Mouse (Mus musculus) hindbrain, embryonic 15.5 days (tissue): ENCODE data around the gene Sulf2. TPM values are rescaled to one million over a fixed set of nuclear protein-coding genes. Genes with fewer than 3 reads are reported as not detected.

Source experiments
- ATAC-seq: fragments of 200-750 bp; cut with Nextera tagmentation; 2 replicates; pipeline ENCODE4 v1.8.0; 2017; ENCODE audit warnings: low read depth, moderate number of reproducible peaks, moderate TSS enrichment; ENCODE audit not compliant: low FRiP score
- H3K27ac ChIP-seq: fragments of 300-500 bp; sonication (generic); replicated peaks from 2 replicates; pipeline ENCODE4 v1.5.1; 2015; ENCODE audit warnings: mild to moderate bottlenecking, inconsistent platforms
- H3K27me3 ChIP-seq: fragments of 300-500 bp; sonication (generic); 2 replicates; pipeline ENCODE4 v1.6.1; 2015; ENCODE audit warnings: control low read depth, inconsistent platforms
- H3K36me3 ChIP-seq: fragments of 300-500 bp; sonication (generic); 2 replicates; pipeline ENCODE4 v1.6.1; 2015; ENCODE audit warnings: control low read depth, inconsistent platforms
- H3K4me1 ChIP-seq: fragments of 300-500 bp; sonication (generic); replicated peaks from 2 replicates; pipeline ENCODE4 v1.6.1; 2015; ENCODE audit warnings: control low read depth, inconsistent platforms
- H3K4me2 ChIP-seq: fragments of 300-500 bp; sonication (generic); 2 replicates; pipeline ENCODE4 v1.6.1; 2015; ENCODE audit warnings: moderate library complexity, mild to moderate bottlenecking, inconsistent platforms
- H3K4me3 ChIP-seq: fragments of 300-500 bp; sonication (generic); 2 replicates; pipeline ENCODE4 v1.5.1; 2015; ENCODE audit warnings: mild to moderate bottlenecking, inconsistent platforms
- H3K9ac ChIP-seq: fragments of 300-500 bp; sonication (generic); 2 replicates; pipeline ENCODE4 v1.6.1; 2015; ENCODE audit warnings: inconsistent platforms
- H3K9me3 ChIP-seq: fragments of 300-500 bp; sonication (generic); 2 replicates; pipeline ENCODE4 v1.6.1; 2016; ENCODE audit warnings: control low read depth, inconsistent platforms
- WGBS: fragments of 180-500 bp; shearing (Covaris S2); methylation state at CpG from one replicate; pipeline ENCODE4 v1.1.7; 2015; 5-methylcytosine and 5-hydroxymethylcytosine counted together
- polyA plus RNA-seq: library from polyadenylated mRNA; unstranded; fragments of >200 nt; fragmentation: Nextera tagmentation; extraction: Ambion mirVana; gene quantifications from 2 replicates; pipeline ENCODE4 v1.2.1, GENCODE M21; 2015

Gene Sulf2
- polyA plus RNA-seq, 1 experiment from 2014 or later, result 113 TPM

DNA sequence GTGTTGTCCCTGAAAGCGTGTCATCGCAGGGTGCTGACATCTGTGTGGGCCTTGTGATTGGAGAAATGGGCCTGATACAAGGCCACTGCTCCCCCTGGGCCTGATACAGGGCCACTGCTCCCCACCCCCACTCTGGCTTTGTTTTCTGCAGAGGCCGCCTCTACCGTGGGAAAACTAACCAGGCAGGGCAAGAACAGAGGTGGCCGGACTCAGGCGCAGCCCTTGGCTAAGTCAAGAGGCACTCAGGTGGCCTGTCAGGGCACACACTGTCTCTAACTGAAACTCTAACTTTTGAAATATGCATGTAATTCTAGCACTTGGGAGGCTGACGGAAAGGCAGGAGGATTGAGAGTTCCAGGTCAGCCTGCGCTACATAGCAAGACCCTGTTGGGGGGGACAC lies 10.4 kb downstream of the Sulf2 start:
- Histone ChIP-seq H3K9me3 (no peaks in the 10 kb centered on the region), H3K4me3 (no peak overlapping the region), H3K36me3 (no peaks in the 10 kb centered on the region), H3K27me3 (0 out of 2 replicates have a peak, but pooled peaks cover 3% of the 10 kb centered on the region), H3K9ac (no peak overlapping the region), H3K4me1 (peaks cover 34% of the 10 kb centered on the region), H3K4me2 (no peak overlapping the region), H3K27ac (no peak overlapping the region)
- ATAC-seq, result no peak
- 76% methylated on average over 8 of the region's 8 CpGs for WGBS

DNA sequence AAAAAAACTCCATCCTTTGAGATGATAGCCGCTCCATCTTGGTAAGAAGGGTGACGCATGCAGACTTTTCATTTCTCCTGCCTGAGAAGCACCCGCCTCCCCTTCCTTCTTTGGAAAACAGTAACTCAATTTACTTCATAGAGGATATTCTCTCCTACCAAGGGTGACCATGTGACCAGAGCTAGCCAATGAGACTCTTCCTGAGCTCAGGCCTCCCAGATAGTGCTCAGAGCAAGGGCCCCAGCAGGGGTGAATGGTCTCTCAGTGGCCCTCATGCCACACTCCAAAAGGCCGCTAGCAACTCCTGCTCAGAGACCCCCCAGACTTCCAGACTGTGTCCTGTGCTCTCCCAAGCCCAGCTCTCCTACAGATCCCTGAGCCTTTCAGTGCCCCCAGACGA lies 11.6 kb downstream of the Sulf2 start:
- no peaks in the 10 kb centered on the region for H3K27me3 ChIP-seq
- ATAC-seq, result no peak
- no peak overlapping the region for H3K4me2 ChIP-seq
- no peak overlapping the region for H3K9ac ChIP-seq
- H3K36me3 ChIP-seq, result no peaks in the 10 kb centered on the region
- no peaks in the 10 kb centered on the region for H3K9me3 ChIP-seq
- 80% methylated on average over 5 of the region's 5 CpGs for WGBS
- no peak overlapping the region for H3K27ac ChIP-seq
- peaks cover 31% of the 10 kb centered on the region for H3K4me1 ChIP-seq
- H3K4me3 ChIP-seq, result no peak overlapping the region

DNA sequence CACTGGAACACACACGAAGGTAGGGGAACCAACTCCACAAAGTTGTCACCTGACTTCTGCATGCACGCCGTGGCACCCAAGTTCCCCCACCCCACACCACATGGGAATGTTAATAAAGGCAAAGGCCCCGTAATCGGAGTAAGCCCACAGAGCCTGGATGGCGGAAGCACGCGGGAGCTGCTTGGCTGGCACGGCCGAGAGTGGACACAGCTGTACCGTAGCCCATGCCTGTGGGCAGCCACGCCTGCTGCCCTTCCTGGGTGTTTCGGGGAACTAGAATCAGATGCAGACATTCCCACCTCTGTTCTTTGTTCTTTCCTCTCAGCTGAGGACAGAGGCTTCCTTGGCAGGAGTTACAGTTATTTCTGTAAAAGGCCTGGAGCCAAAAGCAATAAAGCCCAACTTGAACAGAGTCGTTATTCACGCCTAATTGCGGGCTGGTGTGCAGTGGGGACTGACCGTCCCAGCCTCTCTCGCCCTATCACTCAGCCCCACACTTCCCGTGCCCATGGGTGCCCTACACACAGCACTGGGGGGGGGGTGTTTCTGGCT lies 12.8 kb downstream of the Sulf2 start:
- no peak overlapping the region for H3K4me3 ChIP-seq
- peaks cover 28% of the 10 kb centered on the region for H3K4me1 ChIP-seq
- no peaks in the 10 kb centered on the region for H3K9me3 ChIP-seq
- no peak overlapping the region for H3K9ac ChIP-seq
- ATAC-seq, result peak; percentile 80
- no peaks in the 10 kb centered on the region for H3K27me3 ChIP-seq
- WGBS, result 28% methylated on average over 19 of the region's 19 CpGs
- H3K27ac ChIP-seq, result peak overlapping the region; percentile 61
- H3K36me3 ChIP-seq, result no peaks in the 10 kb centered on the region
- 0 out of 2 replicates have a peak overlapping the region, but pooled peaks have one; percentile 7 for H3K4me2 ChIP-seq

DNA sequence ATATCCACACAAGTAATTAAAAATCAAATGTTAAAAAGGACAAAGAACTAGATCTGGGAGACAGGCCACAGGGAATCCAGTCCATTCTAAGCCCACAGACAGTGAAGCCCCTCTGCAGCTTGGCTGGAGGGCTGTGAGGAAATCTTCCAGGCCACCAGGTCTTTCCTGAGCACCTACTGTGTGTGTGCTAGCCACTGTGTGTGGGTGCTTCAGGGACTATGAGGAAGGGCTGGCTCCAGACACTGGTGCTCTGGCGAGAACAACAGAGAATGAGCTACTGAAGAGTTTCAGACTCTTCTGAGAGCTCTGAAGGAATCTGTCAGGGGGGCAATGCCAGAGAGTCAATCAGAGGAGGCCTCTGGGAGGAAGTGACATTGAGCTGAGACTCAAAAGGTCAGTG lies 13.6 kb downstream of the Sulf2 start:
- Histone ChIP-seq H3K9ac (no peak overlapping the region), H3K27me3 (no peaks in the 10 kb centered on the region), H3K4me1 (peaks cover 28% of the 10 kb centered on the region), H3K4me2 (no peak overlapping the region), H3K27ac (0 out of 2 replicates have a peak overlapping the region, but pooled peaks have one; percentile 20), H3K9me3 (no peaks in the 10 kb centered on the region), H3K36me3 (no peaks in the 10 kb centered on the region), H3K4me3 (no peak overlapping the region)
- ATAC-seq, result no peak
- WGBS, result 73% methylated on average over 1 of the region's 1 CpGs

DNA sequence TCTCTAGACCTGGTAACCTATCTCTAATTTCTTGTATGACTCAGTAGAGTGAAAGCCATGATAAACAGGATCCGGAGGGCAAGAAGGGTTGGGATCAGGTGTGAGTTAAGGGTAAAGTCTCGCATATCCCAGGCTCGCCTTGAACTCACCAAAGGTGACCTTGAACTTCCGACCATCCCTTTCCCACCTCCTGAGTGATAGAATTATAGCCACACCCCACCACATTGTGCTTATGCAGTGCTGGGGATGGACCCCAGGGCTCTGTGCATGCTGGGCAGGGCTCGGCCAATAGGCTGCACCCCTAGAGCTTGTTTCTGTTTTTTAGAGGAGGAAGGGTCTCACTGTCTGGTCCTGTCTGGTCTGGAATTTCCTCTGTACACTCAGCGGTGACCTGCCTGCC lies 14.4 kb downstream of the Sulf2 start:
- Histone ChIP-seq H3K4me1 (peaks cover 35% of the 10 kb centered on the region), H3K27me3 (no peaks in the 10 kb centered on the region), H3K4me2 (no peak overlapping the region), H3K4me3 (no peak overlapping the region), H3K36me3 (no peaks in the 10 kb centered on the region), H3K9me3 (no peaks in the 10 kb centered on the region), H3K27ac (no peak overlapping the region), H3K9ac (no peak overlapping the region)
- no peak for ATAC-seq
- WGBS, result 93% methylated on average over 6 of the region's 6 CpGs

DNA sequence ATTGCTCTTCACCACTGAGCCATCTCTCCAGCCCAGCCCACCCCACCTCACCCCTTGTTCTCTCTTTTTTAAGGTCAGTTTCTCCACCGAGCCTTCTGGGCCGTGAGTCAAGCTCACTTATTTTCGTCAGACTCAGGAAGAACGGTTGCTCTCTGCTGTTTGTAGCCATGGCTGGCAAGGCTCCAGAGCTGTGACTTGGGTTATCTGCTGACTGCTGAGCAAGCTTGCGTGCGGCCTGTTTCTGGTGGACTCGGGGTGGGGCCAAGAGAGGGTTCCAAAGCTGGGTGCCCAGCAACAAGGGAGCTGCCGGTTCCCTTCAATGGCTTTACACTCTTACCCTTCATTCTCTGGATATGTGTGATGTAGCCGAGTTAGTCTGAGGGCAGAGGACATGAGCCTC lies 15.0 kb downstream of the Sulf2 start:
- Histone ChIP-seq H3K9me3 (no peaks in the 10 kb centered on the region), H3K9ac (no peak overlapping the region), H3K36me3 (no peaks in the 10 kb centered on the region), H3K27ac (no peak overlapping the region), H3K27me3 (no peaks in the 10 kb centered on the region), H3K4me2 (no peak overlapping the region), H3K4me3 (no peak overlapping the region), H3K4me1 (peaks cover 42% of the 10 kb centered on the region)
- ATAC-seq, result no peak
- WGBS, result 71% methylated on average over 9 of the region's 9 CpGs

DNA sequence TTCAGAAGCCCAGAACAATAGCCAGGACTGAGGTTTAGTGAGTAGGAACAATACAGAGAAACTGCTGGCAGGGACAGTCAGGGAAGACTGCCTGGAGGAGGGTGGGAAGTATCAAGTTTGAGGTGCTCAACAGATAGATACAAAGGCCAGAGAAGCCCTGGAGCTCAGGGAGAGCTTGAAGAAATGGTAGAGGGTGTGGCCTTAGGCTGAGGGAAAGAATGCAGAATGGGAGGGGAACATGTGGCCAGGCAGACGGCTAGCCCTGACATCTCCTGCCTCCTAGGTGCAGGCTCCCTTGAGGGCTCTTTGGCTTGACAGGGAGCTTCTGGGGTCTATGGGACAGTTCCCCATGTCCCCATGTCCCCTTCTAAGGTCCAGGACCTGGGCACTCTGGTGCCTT lies 17.2 kb downstream of the Sulf2 start:
- 63% methylated on average over 1 of the region's 1 CpGs for WGBS
- Histone ChIP-seq H3K9ac (no peak overlapping the region), H3K9me3 (no peaks in the 10 kb centered on the region), H3K36me3 (no peaks in the 10 kb centered on the region), H3K4me3 (no peak overlapping the region), H3K27ac (no peak overlapping the region), H3K4me1 (peaks cover 35% of the 10 kb centered on the region), H3K27me3 (no peaks in the 10 kb centered on the region), H3K4me2 (no peak overlapping the region)
- no peak for ATAC-seq

DNA sequence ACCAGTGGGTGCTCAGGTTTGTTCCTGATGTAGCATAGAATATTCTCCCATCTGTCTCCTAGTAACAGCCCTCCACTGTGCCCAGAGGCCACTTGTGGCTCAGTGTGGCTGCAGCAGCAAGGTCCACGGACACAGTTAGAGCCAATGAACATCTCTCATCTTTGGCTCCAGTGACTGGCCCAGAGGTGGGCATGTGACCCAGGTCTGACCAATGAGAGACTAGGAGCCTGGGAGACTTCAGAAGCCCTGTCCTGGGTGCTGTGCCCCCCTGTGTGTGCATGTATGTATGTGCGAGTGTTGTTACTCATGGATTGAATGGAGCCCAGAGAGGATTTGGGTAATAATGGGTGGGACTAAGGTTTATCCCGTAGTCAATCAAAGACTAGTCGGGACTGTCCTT lies 18.0 kb downstream of the Sulf2 start:
- WGBS, result 81% methylated on average over 4 of the region's 4 CpGs
- Histone ChIP-seq H3K36me3 (no peaks in the 10 kb centered on the region), H3K4me2 (no peak overlapping the region), H3K4me1 (peaks cover 27% of the 10 kb centered on the region), H3K9me3 (no peaks in the 10 kb centered on the region), H3K9ac (no peak overlapping the region), H3K4me3 (no peak overlapping the region), H3K27me3 (no peaks in the 10 kb centered on the region), H3K27ac (no peak overlapping the region)
- no peak for ATAC-seq

DNA sequence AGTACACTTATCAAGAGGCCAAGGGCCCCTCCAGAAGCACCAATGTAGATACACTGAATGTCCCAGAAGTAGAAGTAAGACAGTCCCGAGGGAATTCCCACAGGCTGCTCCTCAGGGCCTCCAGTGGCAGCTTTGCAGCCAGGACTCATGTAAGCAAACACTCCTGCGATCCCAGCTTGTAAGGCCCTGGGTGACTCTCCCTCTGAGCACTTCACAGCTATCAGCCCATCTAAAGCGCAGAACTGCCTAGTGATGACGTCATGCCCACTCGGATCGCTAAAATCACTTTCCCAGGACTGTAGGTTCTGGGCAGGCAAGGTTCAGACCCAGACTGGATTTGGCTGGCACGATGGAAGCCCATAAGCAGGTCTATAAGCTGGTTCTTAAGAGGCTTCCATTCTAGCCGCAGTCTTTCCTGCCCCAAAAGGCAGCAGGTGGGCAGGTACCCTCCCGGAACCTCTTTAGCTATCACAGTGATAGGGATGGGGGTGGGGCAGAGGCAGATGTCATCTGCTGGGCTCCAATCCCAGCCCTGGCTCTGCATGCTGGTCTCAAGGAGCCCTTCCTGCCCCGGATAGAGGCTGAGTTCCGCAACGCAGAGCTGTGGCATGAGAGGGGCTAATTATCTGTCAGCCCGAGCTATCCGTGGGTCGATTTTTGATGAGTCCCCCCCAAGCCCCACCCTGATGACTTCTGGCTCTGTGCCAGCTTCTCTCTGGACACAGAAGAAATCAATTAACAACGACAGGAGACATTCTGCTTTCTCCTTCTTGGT lies 19.6 kb downstream of the Sulf2 start:
- no peak overlapping the region; the same call in 1 of the 2 replicates for H3K9ac ChIP-seq
- H3K27ac ChIP-seq, result no peak overlapping the region
- peak overlapping the region; percentile 6; the same call in 1 of the 2 replicates for H3K4me2 ChIP-seq

DNA sequence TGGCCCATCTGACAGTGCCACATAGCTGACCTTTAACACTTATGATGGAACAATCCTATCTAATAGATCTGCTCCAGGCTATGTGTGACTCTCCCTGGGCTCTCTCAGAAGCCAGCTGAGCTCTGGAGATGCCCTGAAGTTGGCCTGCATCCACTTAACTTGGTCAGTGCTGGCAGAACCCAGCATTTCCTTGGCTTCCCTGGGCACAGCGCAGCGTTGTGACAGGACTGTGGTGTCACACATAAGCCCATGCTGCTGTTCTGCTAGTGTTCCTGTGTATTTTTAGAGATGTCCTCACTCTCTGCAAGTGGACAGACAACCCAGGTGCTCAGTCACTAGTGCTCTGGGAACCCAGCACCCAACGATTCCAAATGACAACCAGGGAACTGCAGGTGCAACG lies 26.7 kb downstream of the Sulf2 start:
- H3K4me1 ChIP-seq, result no peaks in the 10 kb centered on the region
- 0 out of 2 replicates have a peak, but pooled peaks cover 7% of the 10 kb centered on the region for H3K36me3 ChIP-seq
- ATAC-seq, result no peak

More for the DNA sequence above, 19.6 kb downstream of the Sulf2 start:
- no peak overlapping the region for H3K4me3 ChIP-seq
- H3K4me1 ChIP-seq, result peaks cover 21% of the 10 kb centered on the region
- ATAC-seq, result peak; percentile 28; the same call in 1 of the 2 replicates
- no peaks in the 10 kb centered on the region for H3K9me3 ChIP-seq
- WGBS, result 32% methylated on average over 16 of the region's 16 CpGs
- no peaks in the 10 kb centered on the region for H3K27me3 ChIP-seq
- 0 out of 2 replicates have a peak, but pooled peaks cover 7% of the 10 kb centered on the region for H3K36me3 ChIP-seq

DNA sequence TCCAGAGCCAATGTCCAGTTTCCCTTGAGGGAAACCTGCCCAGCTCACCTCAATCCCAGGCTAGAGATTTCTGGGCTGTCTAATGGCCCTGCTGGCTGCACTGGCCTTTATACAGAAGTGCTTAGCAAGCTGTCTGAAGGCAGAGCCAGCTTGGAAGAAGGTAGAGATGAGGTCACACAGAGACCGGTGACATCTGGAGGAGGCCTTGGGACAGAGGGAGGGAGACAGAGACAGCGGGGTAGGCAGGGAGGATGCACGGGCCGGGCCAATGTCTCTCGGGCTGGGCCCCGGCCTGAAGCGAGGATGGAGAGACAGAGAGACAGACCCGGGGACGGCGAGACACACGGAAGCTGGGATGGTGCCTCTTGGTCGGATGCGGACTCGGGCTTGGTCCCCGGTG lies 27.4 kb downstream of the Sulf2 start:
- Histone ChIP-seq H3K9ac (no peak overlapping the region), H3K4me2 (no peak overlapping the region), H3K4me3 (no peak overlapping the region), H3K27me3 (no peaks in the 10 kb centered on the region), H3K27ac (no peak overlapping the region), H3K9me3 (no peaks in the 10 kb centered on the region), H3K4me1 (no peaks in the 10 kb centered on the region), H3K36me3 (0 out of 2 replicates have a peak, but pooled peaks cover 7% of the 10 kb centered on the region)
- no peak for ATAC-seq
- 91% methylated on average over 15 of the region's 15 CpGs for WGBS

More for the DNA sequence above, 26.7 kb downstream of the Sulf2 start:
- Histone ChIP-seq H3K4me3 (no peak overlapping the region), H3K27me3 (no peaks in the 10 kb centered on the region), H3K9ac (no peak overlapping the region), H3K27ac (no peak overlapping the region), H3K4me2 (no peak overlapping the region), H3K9me3 (no peaks in the 10 kb centered on the region)
- 90% methylated on average over 4 of the region's 4 CpGs for WGBS

DNA sequence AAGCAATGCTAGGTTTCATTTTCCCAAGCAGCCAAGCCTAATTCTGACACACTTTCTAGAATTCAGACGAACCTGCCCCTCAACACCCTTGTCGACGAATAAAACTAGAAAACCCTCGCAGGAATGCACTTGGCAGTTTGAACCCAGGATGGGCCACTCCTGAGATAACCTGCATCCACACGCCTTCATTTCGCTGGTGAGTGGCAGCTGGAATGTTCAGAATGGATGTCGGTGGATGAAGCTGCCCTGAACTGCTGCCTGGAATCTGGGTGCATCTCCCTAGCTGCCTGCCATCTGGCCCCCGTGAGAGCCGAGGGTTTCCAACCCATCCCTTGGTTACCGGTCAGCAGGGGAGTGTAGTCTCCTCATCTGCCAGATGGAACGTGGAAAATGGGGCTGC lies 29.1 kb downstream of the Sulf2 start:
- no peaks in the 10 kb centered on the region for H3K27me3 ChIP-seq
- 75% methylated on average over 11 of the region's 11 CpGs for WGBS
- no peaks in the 10 kb centered on the region for H3K9me3 ChIP-seq
- H3K4me1 ChIP-seq, result no peaks in the 10 kb centered on the region
- H3K4me3 ChIP-seq, result no peak overlapping the region
- no peak overlapping the region for H3K27ac ChIP-seq
- no peak for ATAC-seq
- H3K36me3 ChIP-seq, result 0 out of 2 replicates have a peak, but pooled peaks cover 1% of the 10 kb centered on the region
- no peak overlapping the region for H3K4me2 ChIP-seq
- no peak overlapping the region for H3K9ac ChIP-seq
